Mouse (Mus musculus) brain, embryonic 14.5 days (tissue): ENCODE measurements at regions not wholly inside any gene's neighbourhood (a gene's known extent, or its start where the extent isn't known, plus 50 kb on each side); places are given as distances from the start of the nearest gene placed in this dataset.

Experiments used
- DNase-seq: peaks from one replicate; pipeline ENCODE4 v3.0.0-alpha.2; 2011; ENCODE audit warnings: low read depth
- CTCF ChIP-seq: fragments of 200-500 bp; IDR thresholded peaks from 2 replicates; pipeline ENCODE4 v1.5.1; 2012; ENCODE audit warnings: inconsistent platforms, mild to moderate bottlenecking, moderate library complexity, borderline replicate concordance; ENCODE audit not compliant: insufficient read depth, insufficient read length; ENCODE audit errors: extremely low read depth
- POLR2A ChIP-seq: fragments of 200-500 bp; IDR thresholded peaks from 2 replicates; pipeline ENCODE4 v1.6.1; 2012; ENCODE audit warnings: mild to moderate bottlenecking, inconsistent platforms, borderline replicate concordance; ENCODE audit not compliant: poor library complexity, insufficient read depth, insufficient read length, severe bottlenecking; ENCODE audit errors: extremely low read depth

- no peak for TF ChIP-seq POLR2A
- TF ChIP-seq CTCF: no peak
- no peak for DNase-seq
Measured at GRCm38 (mm10) chrX:115897668-115898067, 551.1 kb upstream of the Cpxcr1 start.

- peak; percentile 5 for DNase-seq
- no peak for TF ChIP-seq CTCF
- no peak for TF ChIP-seq POLR2A
Measured at GRCm38 (mm10) chrX:115929461-115929860, 519.3 kb upstream of the Cpxcr1 start.
